Mouse (Mus musculus) splenic B cell, adult 2 months (primary cell): ENCODE data around the gene Zfp956.
"Not testable (repeated sequence)": the region's sequence is repeated elsewhere in the genome, so short reads cannot be mapped to it uniquely, and the experiment has no call there.

ENCODE experiments used
- DNase-seq: peaks from one replicate; pipeline ENCODE4 v3.0.0-alpha.2; 2011; ENCODE audit warnings: low read depth, low spot score
- H3K27me3 ChIP-seq: 2 replicates; pipeline ENCODE4 v1.6.1; 2012; ENCODE audit warnings: mild to moderate bottlenecking, low read length, moderate library complexity, mixed read lengths; ENCODE audit not compliant: control insufficient read depth, poor library complexity, insufficient read depth, severe bottlenecking
- H3K36me3 ChIP-seq: 2 replicates; pipeline ENCODE4 v1.6.1; 2012; ENCODE audit warnings: mild to moderate bottlenecking, low read length, moderate library complexity, mixed read lengths; ENCODE audit not compliant: control insufficient read depth, poor library complexity, insufficient read depth, severe bottlenecking

The Zfp956 gene

GRCm38 (mm10) chr6:47943021-47943691, 10.0 kb upstream of the Zfp956 start:
- Histone ChIP-seq H3K27me3 (no peaks in the 10 kb centered on the region), H3K36me3 (no peaks in the 10 kb centered on the region)
- peak; percentile 72 for DNase-seq

- no peak for DNase-seq
- H3K27me3 ChIP-seq: no peaks in the 10 kb centered on the region
- H3K36me3 ChIP-seq: no peaks in the 10 kb centered on the region
Measured at GRCm38 (mm10) chr6:47943721-47944120, 9.5 kb upstream of the Zfp956 start.

GRCm38 (mm10) chr6:47947388-47947787, 5.8 kb upstream of the Zfp956 start:
- DNase-seq: no peak
- no peaks in the 10 kb centered on the region for H3K27me3 ChIP-seq
- H3K36me3 ChIP-seq: no peaks in the 10 kb centered on the region

GRCm38 (mm10) chr6:47954425-47954824, 1.2 kb downstream of the Zfp956 start:
- no peaks in the 10 kb centered on the region; the same call in 1 of the 2 replicates for H3K36me3 ChIP-seq
- no peak for DNase-seq
- no peaks in the 10 kb centered on the region; the same call in 1 of the 2 replicates for H3K27me3 ChIP-seq

- peaks cover 10% of the 10 kb centered on the region for H3K36me3 ChIP-seq
- DNase-seq: no peak
Measured at GRCm38 (mm10) chr6:47957816-47958215, 4.6 kb downstream of the Zfp956 start.

GRCm38 (mm10) chr6:47960685-47961421, 7.7 kb downstream of the Zfp956 start:
- peaks cover 20% of the 10 kb centered on the region for H3K36me3 ChIP-seq
- no peaks in the 10 kb centered on the region for H3K27me3 ChIP-seq
- no peak for DNase-seq

More at GRCm38 (mm10) chr6:47957816-47958215, 4.6 kb downstream of the Zfp956 start:
- no peaks in the 10 kb centered on the region; the same call in 1 of the 2 replicates for H3K27me3 ChIP-seq

- DNase-seq: no peak
- Histone ChIP-seq H3K36me3 (peaks cover 20% of the 10 kb centered on the region), H3K27me3 (no peaks in the 10 kb centered on the region)
Measured at GRCm38 (mm10) chr6:47963051-47963450, 9.9 kb downstream of the Zfp956 start.

GRCm38 (mm10) chr6:47968166-47968565, 15.0 kb downstream of the Zfp956 start:
- DNase-seq, H3K36me3 ChIP-seq, H3K27me3 ChIP-seq: not testable (repeated sequence)

- Histone ChIP-seq H3K36me3 (no peaks in the 10 kb centered on the region), H3K27me3 (no peaks in the 10 kb centered on the region)
- peak; percentile 47 for DNase-seq
Measured at GRCm38 (mm10) chr6:47974599-47974998, 21.4 kb downstream of the Zfp956 start.

GRCm38 (mm10) chr6:47978897-47979368, 25.7 kb downstream of the Zfp956 start:
- no peaks in the 10 kb centered on the region for H3K27me3 ChIP-seq

GRCm38 (mm10) chr6:47983936-47984335, 30.7 kb downstream of the Zfp956 start:
- no peak for DNase-seq
- Histone ChIP-seq H3K27me3 (no peaks in the 10 kb centered on the region), H3K36me3 (no peaks in the 10 kb centered on the region)

More at GRCm38 (mm10) chr6:47978897-47979368, 25.7 kb downstream of the Zfp956 start:
- H3K36me3 ChIP-seq: no peaks in the 10 kb centered on the region
- peak; percentile 72 for DNase-seq

GRCm38 (mm10) chr6:47995661-47996060, 42.5 kb downstream of the Zfp956 start:
- no peaks in the 10 kb centered on the region for H3K36me3 ChIP-seq
- no peak for DNase-seq

GRCm38 (mm10) chr6:48010727-48011126, 57.5 kb downstream of the Zfp956 start:
- H3K27me3 ChIP-seq: no peaks in the 10 kb centered on the region
- no peak for DNase-seq
- no peaks in the 10 kb centered on the region for H3K36me3 ChIP-seq

More at GRCm38 (mm10) chr6:47995661-47996060, 42.5 kb downstream of the Zfp956 start:
- H3K27me3 ChIP-seq: no peaks in the 10 kb centered on the region
